28 mouse cellular contexts compared by ENCODE assay signal in the genomic region with DNA sequence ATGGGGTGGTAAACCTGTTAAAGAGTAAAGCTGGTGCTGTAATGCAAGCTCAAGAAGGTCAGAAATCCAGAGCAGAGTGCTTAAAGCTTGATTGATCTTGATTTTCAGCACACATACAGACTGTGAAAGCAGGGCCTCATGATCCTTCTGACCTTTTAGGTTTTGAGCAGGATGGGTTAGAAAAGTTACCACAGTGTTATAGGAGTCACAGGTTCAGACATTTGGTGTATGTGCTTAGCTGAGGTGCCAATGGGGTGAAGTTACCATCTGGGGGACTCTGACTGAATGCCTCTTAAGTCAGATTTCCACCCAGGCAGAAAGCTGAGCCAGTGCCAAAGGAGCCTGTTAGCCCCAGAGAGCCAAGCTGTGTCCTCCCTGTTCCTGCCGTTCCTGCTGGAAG.
"Had no signal": no experiment of that assay in that cellular context is flagged by ENCODE, and none has a peak within 500 bp of the region (broad histone marks: within the 10 kb centered on the region; RNA-seq: fewer than 3 reads in every experiment).

No protein-coding gene starts in this region.

- H3K9me3 ChIP-seq: limb, embryonic 15.5 days; lung, embryonic 15.5 days had no signal

- H3K4me1 ChIP-seq: limb, embryonic 10.5 days; limb, embryonic 12.5 days; limb, embryonic 13.5 days; limb, embryonic 15.5 days; lung, embryonic 15.5 days; megakaryocyte, embryonic 14.5 days; midbrain, embryonic 10.5 days; midbrain, embryonic 12.5 days; midbrain, embryonic 13.5 days; midbrain, embryonic 15.5 days; neural tube, embryonic 12.5 days; neural tube, embryonic 13.5 days had no signal

- H3K4me2 ChIP-seq: limb, embryonic 12.5 days; limb, embryonic 13.5 days; limb, embryonic 15.5 days; lung, embryonic 14.5 days; lung, embryonic 15.5 days; midbrain, embryonic 11.5 days; midbrain, embryonic 12.5 days; midbrain, embryonic 13.5 days; midbrain, embryonic 15.5 days; neural tube, embryonic 12.5 days; neural tube, embryonic 13.5 days had no signal

- H3K36me3 ChIP-seq: limb, embryonic 10.5 days; limb, embryonic 12.5 days; limb, embryonic 13.5 days; limb, embryonic 15.5 days; lung, embryonic 15.5 days; midbrain, embryonic 10.5 days; midbrain, embryonic 12.5 days; midbrain, embryonic 13.5 days; midbrain, embryonic 15.5 days; neural tube, embryonic 12.5 days; neural tube, embryonic 13.5 days had no signal

- ATAC-seq: lung, postnatal 0 days; midbrain, embryonic 13.5 days; midbrain, embryonic 15.5 days; midbrain, embryonic 16.5 days had no signal

- DNase-seq: layer of hippocampus, postnatal 36 days; left cerebral cortex, postnatal 4 days; lung, adult 18-20 months; lung, adult 2 months; lung, embryonic 14.5 days; lung, postnatal 10 days; lung, postnatal 14 days; lung, postnatal 36 days; lung, postnatal 4 days; midbrain, embryonic 14.5 days had no signal

- H3K9ac ChIP-seq: limb, embryonic 12.5 days; limb, embryonic 13.5 days; limb, embryonic 15.5 days; lung, embryonic 14.5 days; lung, embryonic 15.5 days; midbrain, embryonic 12.5 days; midbrain, embryonic 13.5 days; midbrain, embryonic 15.5 days; neural tube, embryonic 12.5 days; neural tube, embryonic 13.5 days had no signal

- H3K27me3 ChIP-seq: limb, embryonic 12.5 days; limb, embryonic 13.5 days; limb, embryonic 15.5 days; lung, embryonic 15.5 days; megakaryocyte, embryonic 14.5 days; midbrain, embryonic 12.5 days; midbrain, embryonic 13.5 days; midbrain, embryonic 15.5 days; neural tube, embryonic 12.5 days; neural tube, embryonic 13.5 days had no signal

- H3K27ac ChIP-seq: left cerebral cortex, adult 2 months; limb, embryonic 10.5 days; limb, embryonic 12.5 days; limb, embryonic 13.5 days; limb, embryonic 15.5 days; lung, embryonic 15.5 days; macrophage; midbrain, embryonic 10.5 days; midbrain, embryonic 12.5 days; midbrain, embryonic 13.5 days; midbrain, embryonic 15.5 days; neural tube, embryonic 12.5 days; neural tube, embryonic 13.5 days had no signal

- H3K4me3 ChIP-seq: left cerebral cortex, adult 2 months; limb, embryonic 10.5 days; limb, embryonic 12.5 days; limb, embryonic 13.5 days; limb, embryonic 15.5 days; lung, embryonic 15.5 days; megakaryocyte, embryonic 14.5 days; midbrain, embryonic 10.5 days; midbrain, embryonic 12.5 days; midbrain, embryonic 13.5 days; midbrain, embryonic 15.5 days; myocyte; neural tube, embryonic 12.5 days; neural tube, embryonic 13.5 days had no signal
